Mouse (Mus musculus) stomach, postnatal 0 days (tissue): ENCODE measurements around the gene Hus1b.

Experiments used
- CTCF ChIP-seq: IDR thresholded peaks from 2 replicates; pipeline ENCODE4 v1.5.1; 2016; ENCODE audit warnings: antibody characterized with exemption, low read depth, mild to moderate bottlenecking, moderate library complexity
- EP300 ChIP-seq: optimal IDR thresholded peaks from 2 replicates; pipeline ENCODE3; 2016; ENCODE audit warnings: antibody characterized with exemption

DNA sequence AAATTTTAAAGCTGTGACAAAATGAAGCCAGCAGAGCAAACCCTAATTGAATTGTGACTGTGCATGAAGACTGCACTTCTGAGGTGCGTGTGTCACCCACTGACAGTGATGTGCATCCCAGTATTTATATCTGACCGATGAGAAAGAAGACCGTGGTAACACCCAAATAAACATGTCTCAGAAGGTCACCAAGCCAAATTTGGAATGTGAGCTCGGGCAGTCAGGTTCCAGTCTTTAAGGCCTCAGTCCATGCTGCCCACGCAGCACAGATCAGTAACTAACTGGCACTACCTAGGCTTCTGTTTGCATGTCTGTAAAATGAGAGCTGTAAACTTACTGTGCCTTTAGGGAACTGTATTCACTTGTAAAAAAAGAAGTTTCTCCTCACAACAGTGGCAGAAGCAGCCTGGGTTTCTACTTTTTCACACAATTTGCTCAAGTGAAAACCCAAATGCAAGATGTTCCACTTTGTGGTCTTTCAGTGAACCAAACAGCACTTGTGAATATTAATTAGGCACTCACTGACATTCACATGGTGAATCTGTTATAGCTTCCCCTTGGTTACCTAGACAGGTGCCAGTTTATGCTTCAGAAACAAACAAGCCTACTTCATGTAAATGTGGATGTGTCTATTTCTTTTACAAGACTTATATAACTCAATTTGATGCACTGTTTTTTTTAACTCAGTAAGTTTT, 35.5 kb downstream of the Hus1b start:
- TF ChIP-seq CTCF (no peak), EP300 (no peak)
